Mouse (Mus musculus) heart, postnatal 0 days (tissue): ENCODE measurements at regions not wholly inside any gene's neighbourhood (a gene's known extent, or its start where the extent isn't known, plus 50 kb on each side); places are given as distances from the start of the nearest gene placed in this dataset.

Source experiments
- CTCF ChIP-seq: IDR thresholded peaks from 2 replicates; pipeline ENCODE4 v1.5.1; 2016; ENCODE audit warnings: antibody characterized with exemption, control low read depth, low read depth
- EP300 ChIP-seq: IDR thresholded peaks from 2 replicates; pipeline ENCODE4 v1.6.1; 2016; ENCODE audit warnings: antibody characterized with exemption, low read depth

- no peak for TF ChIP-seq CTCF
- TF ChIP-seq EP300, result no peak
These were observed 59.1 kb upstream of the Actr3 start for GRCm38 (mm10) chr1:125494598-125494997.
